In the genomic region with DNA sequence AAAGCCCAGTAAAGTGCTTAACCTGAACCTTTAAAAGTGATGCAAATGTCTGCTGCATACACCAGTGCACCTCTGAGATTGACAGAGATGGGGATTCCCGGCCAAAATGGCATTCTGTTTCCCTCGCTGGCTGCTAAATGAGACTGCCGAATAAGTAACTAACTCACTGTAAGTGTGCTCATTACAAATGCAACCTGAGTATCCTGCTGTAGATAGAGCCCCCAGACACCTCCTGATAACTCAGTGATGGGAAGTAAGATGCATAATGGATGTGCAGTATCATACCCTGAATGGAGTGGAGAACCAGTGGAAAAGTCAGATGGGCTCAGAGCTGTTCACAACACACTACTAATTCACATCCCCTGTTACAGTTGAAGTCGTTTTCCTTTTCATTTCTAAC, we compare ENCODE assay signal across 21 mouse cellular contexts.
DNase-seq lines count a peak whose midpoint lies in the region; ATAC-seq and TF ChIP-seq lines count a peak whose summit lies in the region.
"Had no signal": no experiment of that assay in that cellular context is flagged by ENCODE, and none has a peak within 500 bp of the region (broad histone marks: within the 10 kb centered on the region; RNA-seq: fewer than 3 reads in every experiment).

No protein-coding gene starts in this region.

- H3K4me3 ChIP-seq in forebrain, embryonic 12.5 days (replicated peaks): no peak overlapping the region
- H3K4me3 ChIP-seq in forebrain, embryonic 13.5 days: no peak overlapping the region
- H3K4me3 ChIP-seq in hindbrain, embryonic 12.5 days: no peak overlapping the region
- no peak overlapping the region for H3K4me3 ChIP-seq in hindbrain, embryonic 11.5 days (ENCODE audit: low read depth, low read length)
- H3K4me3 ChIP-seq in midbrain, postnatal 0 days (ENCODE audit: low read depth, low read length): no peak overlapping the region
- H3K4me3 ChIP-seq: embryonic facial prominence, embryonic 10.5 days; gastrocnemius, adult 2 months; heart, embryonic 13.5 days; hindbrain, embryonic 15.5 days had no signal

- TF ChIP-seq CTCF in midbrain, postnatal 0 days (IDR thresholded peaks at IDR 0.05): no peak

- no peaks in the 10 kb centered on the region for H3K9me3 ChIP-seq in forebrain, embryonic 12.5 days
- no peaks in the 10 kb centered on the region for H3K9me3 ChIP-seq in forebrain, embryonic 13.5 days (replicated peaks)
- no peaks in the 10 kb centered on the region for H3K9me3 ChIP-seq in hindbrain, embryonic 12.5 days (replicated peaks)
- H3K9me3 ChIP-seq in hindbrain, embryonic 11.5 days (ENCODE audit: control insufficient read depth, low read length): no peaks in the 10 kb centered on the region
- H3K9me3 ChIP-seq in midbrain, postnatal 0 days (ENCODE audit: low read length): no peaks in the 10 kb centered on the region
- H3K9me3 ChIP-seq: embryonic facial prominence, embryonic 10.5 days; heart, embryonic 13.5 days; hindbrain, embryonic 15.5 days had no signal

- DNase-seq in hindbrain, embryonic 11.5 days (ENCODE audit: low spot score): no peak
- peak; percentile 19 for DNase-seq in retina, postnatal 1 day
- no peak for DNase-seq in retina, embryonic 14.5 days (ENCODE audit: low spot score)
- no peak for DNase-seq in midbrain, postnatal 0 days (ENCODE audit: low spot score)
- no peak for DNase-seq in layer of hippocampus, adult 18-20 months (ENCODE audit: low spot score in 2 of 2)
- DNase-seq: adrenal gland, postnatal 14 days; cerebellum, adult 2 months; cerebellum, postnatal 10 days; gastrocnemius, adult 2 months; gastrocnemius, postnatal 25 days; heart, adult 11 months; heart, postnatal 36 days had no signal

- 0 out of 2 replicates have a peak, but pooled peaks have one; percentile 41 for ATAC-seq in forebrain, embryonic 12.5 days (ENCODE audit: low FRiP score)
- ATAC-seq in forebrain, embryonic 13.5 days: no peak
- ATAC-seq in hindbrain, embryonic 12.5 days (ENCODE audit: low FRiP score): peak; percentile 46; the same call in 1 of the 2 replicates
- no peak for ATAC-seq in hindbrain, embryonic 11.5 days (ENCODE audit: low FRiP score)
- 0 out of 2 replicates have a peak, but pooled peaks have one; percentile 43 for ATAC-seq in midbrain, postnatal 0 days (ENCODE audit: low FRiP score)
- ATAC-seq: activated CD4-positive, CD25-positive, alpha-beta regulatory T cell, adult 4 months; intestine, embryonic 16.5 days; Patski had no signal

- H3K27ac ChIP-seq in forebrain, embryonic 12.5 days: no peak overlapping the region
- H3K27ac ChIP-seq in forebrain, embryonic 13.5 days: no peak overlapping the region
- H3K27ac ChIP-seq in hindbrain, embryonic 12.5 days: no peak overlapping the region
- H3K27ac ChIP-seq in hindbrain, embryonic 11.5 days (ENCODE audit: low read depth, low read length): no peak overlapping the region
- no peak overlapping the region for H3K27ac ChIP-seq in midbrain, postnatal 0 days (ENCODE audit: low read depth, low read length)
- H3K27ac ChIP-seq: embryonic facial prominence, embryonic 10.5 days; gastrocnemius, adult 2 months; heart, embryonic 13.5 days; hindbrain, embryonic 15.5 days had no signal

- H3K27me3 ChIP-seq in forebrain, embryonic 12.5 days: no peaks in the 10 kb centered on the region
- H3K27me3 ChIP-seq in forebrain, embryonic 13.5 days: no peaks in the 10 kb centered on the region
- no peaks in the 10 kb centered on the region for H3K27me3 ChIP-seq in hindbrain, embryonic 12.5 days
- no peaks in the 10 kb centered on the region for H3K27me3 ChIP-seq in hindbrain, embryonic 11.5 days (ENCODE audit: control insufficient read depth, insufficient read depth, low read length)
- H3K27me3 ChIP-seq in midbrain, postnatal 0 days (ENCODE audit: insufficient read depth, low read length): no peaks in the 10 kb centered on the region
- H3K27me3 ChIP-seq: heart, embryonic 13.5 days; hindbrain, embryonic 15.5 days; Patski had no signal

- H3K4me1 ChIP-seq in forebrain, embryonic 12.5 days: peaks cover 12% of the 10 kb centered on the region; the same call in 1 of the 2 replicates
- peaks cover 3% of the 10 kb centered on the region; the same call in 1 of the 2 replicates for H3K4me1 ChIP-seq in forebrain, embryonic 13.5 days
- peaks cover 12% of the 10 kb centered on the region for H3K4me1 ChIP-seq in hindbrain, embryonic 12.5 days
- H3K4me1 ChIP-seq in hindbrain, embryonic 11.5 days (replicated peaks; ENCODE audit: control insufficient read depth, insufficient read depth, low read length): no peaks in the 10 kb centered on the region
- H3K4me1 ChIP-seq in midbrain, postnatal 0 days (ENCODE audit: insufficient read depth, low read length): no peaks in the 10 kb centered on the region
- H3K4me1 ChIP-seq: heart, embryonic 13.5 days; hindbrain, embryonic 15.5 days had no signal

- no peak overlapping the region for H3K4me2 ChIP-seq in forebrain, embryonic 12.5 days
- no peak overlapping the region for H3K4me2 ChIP-seq in forebrain, embryonic 13.5 days
- no peak overlapping the region for H3K4me2 ChIP-seq in hindbrain, embryonic 12.5 days (replicated peaks)
- no peak overlapping the region for H3K4me2 ChIP-seq in hindbrain, embryonic 11.5 days (replicated peaks; ENCODE audit: low read depth, low read length)
- no peak overlapping the region for H3K4me2 ChIP-seq in midbrain, postnatal 0 days (ENCODE audit: low read depth, low read length, poor library complexity, severe bottlenecking)
- H3K4me2 ChIP-seq: heart, embryonic 13.5 days; hindbrain, embryonic 15.5 days had no signal

- no peaks in the 10 kb centered on the region for H3K36me3 ChIP-seq in forebrain, embryonic 12.5 days (replicated peaks)
- H3K36me3 ChIP-seq in forebrain, embryonic 13.5 days (ENCODE audit: poor library complexity, severe bottlenecking): no peaks in the 10 kb centered on the region
- no peaks in the 10 kb centered on the region for H3K36me3 ChIP-seq in hindbrain, embryonic 12.5 days
- no peaks in the 10 kb centered on the region for H3K36me3 ChIP-seq in hindbrain, embryonic 11.5 days (ENCODE audit: control insufficient read depth, insufficient read depth, low read length)
- no peaks in the 10 kb centered on the region for H3K36me3 ChIP-seq in midbrain, postnatal 0 days (ENCODE audit: insufficient read depth, low read length)
- H3K36me3 ChIP-seq: embryonic facial prominence, embryonic 10.5 days; heart, embryonic 13.5 days; hindbrain, embryonic 15.5 days had no signal

- H3K9ac ChIP-seq in forebrain, embryonic 12.5 days: no peak overlapping the region
- no peak overlapping the region for H3K9ac ChIP-seq in forebrain, embryonic 13.5 days
- no peak overlapping the region for H3K9ac ChIP-seq in hindbrain, embryonic 12.5 days
- H3K9ac ChIP-seq in hindbrain, embryonic 11.5 days (ENCODE audit: low read depth, low read length): no peak overlapping the region
- no peak overlapping the region for H3K9ac ChIP-seq in midbrain, postnatal 0 days (replicated peaks; ENCODE audit: low read length, poor library complexity, severe bottlenecking)
- H3K9ac ChIP-seq: heart, embryonic 13.5 days; hindbrain, embryonic 15.5 days had no signal

- WGBS in forebrain, embryonic 12.5 days: 76% methylated on average over 4 of the region's 4 CpGs
- 66% methylated on average over 4 of the region's 4 CpGs for WGBS in forebrain, embryonic 13.5 days
- WGBS in hindbrain, embryonic 12.5 days: 58% methylated on average over 4 of the region's 4 CpGs
- WGBS in hindbrain, embryonic 11.5 days: 64% methylated on average over 4 of the region's 4 CpGs
- 40% methylated on average over 4 of the region's 4 CpGs for WGBS in midbrain, postnatal 0 days

Comparison
In these comparisons a context has a peak if more than half of its experiments do, and no peak if none do; other contexts are left out.
1. ATAC-seq: peak in forebrain, embryonic 12.5 days (single experiment), hindbrain, embryonic 12.5 days (single experiment) and midbrain, postnatal 0 days (single experiment); none in forebrain, embryonic 13.5 days (single experiment) and hindbrain, embryonic 11.5 days (single experiment).